Mouse (Mus musculus) neural tube, embryonic 12.5 days (tissue): ENCODE measurements at regions not wholly inside any gene's neighbourhood (a gene's known extent, or its start where the extent isn't known, plus 50 kb on each side); places are given as distances from the start of the nearest gene placed in this dataset.
A peak's percentile ranks its signal among the peaks of the same experiment; 100 is the strongest.
"Not testable (repeated sequence)": the region's sequence is repeated elsewhere in the genome, so short reads cannot be mapped to it uniquely, and the experiment has no call there.

ENCODE experiments used
- ATAC-seq: fragments of 200-750 bp; cut with Nextera tagmentation; 2 replicates; pipeline ENCODE4 v1.8.0; 2017; ENCODE audit warnings: low read depth, mild to moderate bottlenecking, moderate TSS enrichment, moderate library complexity; ENCODE audit not compliant: low FRiP score
- H3K27ac ChIP-seq: fragments of 300-500 bp; sonication (generic); 2 replicates; pipeline ENCODE4 v1.5.1; 2016
- H3K27me3 ChIP-seq: fragments of 300-500 bp; sonication (generic); replicated peaks from 2 replicates; pipeline ENCODE4 v1.6.1; 2016; ENCODE audit warnings: mild to moderate bottlenecking
- H3K36me3 ChIP-seq: fragments of 300-500 bp; sonication (generic); 2 replicates; pipeline ENCODE4 v1.6.1; 2016; ENCODE audit warnings: mild to moderate bottlenecking
- H3K4me1 ChIP-seq: fragments of 300-500 bp; sonication (generic); 2 replicates; pipeline ENCODE4 v1.6.1; 2016
- H3K4me2 ChIP-seq: fragments of 300-500 bp; sonication (generic); replicated peaks from 2 replicates; pipeline ENCODE4 v1.6.1; 2016; ENCODE audit warnings: mild to moderate bottlenecking
- H3K4me3 ChIP-seq: fragments of 300-500 bp; sonication (generic); 2 replicates; pipeline ENCODE4 v1.5.1; 2016
- H3K9ac ChIP-seq: fragments of 300-500 bp; sonication (generic); 2 replicates; pipeline ENCODE4 v1.6.1; 2016; ENCODE audit warnings: mild to moderate bottlenecking
- H3K9me3 ChIP-seq: fragments of 300-500 bp; sonication (generic); 2 replicates; pipeline ENCODE4 v1.6.1; 2016; ENCODE audit warnings: mild to moderate bottlenecking
- WGBS: fragments of 180-500 bp; shearing (Covaris S2); methylation state at CpG from one replicate; pipeline ENCODE4 v1.1.7; 2016; 5-methylcytosine and 5-hydroxymethylcytosine counted together

DNA sequence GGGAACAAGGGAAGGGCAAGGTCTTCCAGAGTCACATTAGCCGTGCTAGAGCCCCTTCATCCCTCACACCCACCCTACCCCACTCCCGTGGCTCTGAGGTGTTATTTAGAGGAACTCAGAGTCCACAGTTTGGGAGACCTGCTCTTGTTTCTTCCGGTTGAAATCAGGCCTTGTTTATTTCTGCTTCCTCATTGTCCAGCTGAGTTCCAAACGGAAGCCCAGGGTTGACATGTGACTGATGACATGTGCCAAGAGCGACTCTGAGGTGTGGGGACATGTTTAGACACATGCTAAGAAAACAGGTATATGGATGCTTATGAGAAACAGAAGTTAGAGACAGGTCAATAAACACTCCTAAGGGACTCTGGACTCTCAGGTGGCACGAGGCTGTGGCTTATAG lies 137.5 kb upstream of the Sulf2 start:
- ATAC-seq: no peak
- Histone ChIP-seq H3K4me1 (peaks cover 33% of the 10 kb centered on the region), H3K4me3 (no peak overlapping the region), H3K36me3 (no peaks in the 10 kb centered on the region), H3K9me3 (no peaks in the 10 kb centered on the region), H3K4me2 (no peak overlapping the region), H3K27me3 (no peaks in the 10 kb centered on the region; the same call in 1 of the 2 replicates), H3K27ac (no peak overlapping the region), H3K9ac (no peak overlapping the region)
- 89% methylated on average over 6 of the region's 6 CpGs for WGBS

DNA sequence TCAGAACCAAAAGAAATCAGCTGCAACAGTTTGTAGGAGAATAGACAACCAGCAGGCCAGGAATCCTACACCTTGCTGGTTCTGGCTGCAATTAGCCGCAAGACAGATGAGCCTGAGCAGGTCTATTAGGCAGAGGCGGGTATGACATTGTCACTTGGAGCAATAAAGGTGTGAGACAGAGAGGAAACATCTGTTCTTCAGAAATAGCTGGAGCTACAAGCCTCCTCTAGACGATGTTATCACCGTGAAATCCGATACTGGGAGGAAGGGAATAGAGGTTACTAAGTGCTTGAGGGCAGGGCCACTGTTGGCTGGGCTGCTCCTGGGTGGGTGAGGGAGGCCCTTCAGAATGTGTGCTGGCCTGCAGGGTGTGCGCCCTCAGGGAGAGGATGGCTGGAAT lies 135.8 kb upstream of the Sulf2 start:
- Histone ChIP-seq H3K9ac (no peak overlapping the region), H3K27me3 (peaks cover 3% of the 10 kb centered on the region; the same call in 1 of the 2 replicates), H3K27ac (no peak overlapping the region), H3K4me1 (peaks cover 40% of the 10 kb centered on the region), H3K36me3 (no peaks in the 10 kb centered on the region), H3K4me2 (no peak overlapping the region), H3K9me3 (no peaks in the 10 kb centered on the region), H3K4me3 (no peak overlapping the region)
- no peak for ATAC-seq
- WGBS: 22% methylated on average over 6 of the region's 6 CpGs

DNA sequence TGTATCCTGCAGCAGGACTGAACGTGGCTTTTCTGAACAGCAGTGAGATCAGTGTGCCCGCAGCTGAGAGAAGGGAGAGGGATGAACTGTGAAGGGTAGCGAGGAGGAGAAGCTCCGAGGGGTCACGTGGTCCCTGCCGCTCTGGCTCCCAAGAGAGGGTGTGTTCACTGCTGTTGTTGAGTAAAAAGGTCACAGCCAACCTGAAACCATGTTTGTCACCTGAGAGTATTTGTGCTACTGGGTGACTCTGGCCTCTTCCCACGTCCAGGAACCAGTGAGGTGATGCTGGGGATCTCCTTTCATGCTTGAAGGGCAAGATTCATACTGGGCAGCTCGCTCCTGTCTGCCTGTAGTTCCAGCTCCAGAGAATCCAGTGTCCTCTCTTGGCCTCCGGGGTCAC lies 135.4 kb upstream of the Sulf2 start:
- Histone ChIP-seq H3K9me3 (no peaks in the 10 kb centered on the region), H3K27me3 (peaks cover 3% of the 10 kb centered on the region; the same call in 1 of the 2 replicates), H3K9ac (no peak overlapping the region), H3K4me1 (peaks cover 40% of the 10 kb centered on the region), H3K36me3 (no peaks in the 10 kb centered on the region), H3K4me2 (no peak overlapping the region), H3K4me3 (no peak overlapping the region), H3K27ac (no peak overlapping the region)
- ATAC-seq: no peak
- 41% methylated on average over 9 of the region's 9 CpGs for WGBS

DNA sequence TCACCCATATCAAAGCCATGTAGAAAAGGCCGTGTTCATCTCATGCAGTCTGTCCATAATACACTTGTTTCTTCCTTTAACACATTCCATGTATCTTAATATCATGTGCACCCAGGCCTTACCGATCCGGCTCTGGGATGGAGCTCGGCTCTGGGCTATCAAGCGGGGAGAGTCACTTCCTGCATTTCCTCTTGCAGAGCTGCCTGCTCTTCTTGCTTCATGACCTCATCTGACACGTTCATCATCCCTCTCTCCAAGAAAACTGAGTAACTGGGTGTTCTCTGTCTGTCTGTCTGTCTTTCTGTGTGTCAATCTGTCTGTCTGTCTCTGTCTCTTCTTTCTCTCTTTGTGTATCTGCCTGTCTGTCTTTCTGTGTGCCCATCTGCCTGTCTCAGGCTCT lies 133.7 kb upstream of the Sulf2 start:
- no peak overlapping the region for H3K27ac ChIP-seq
- WGBS: 87% methylated on average over 6 of the region's 6 CpGs
- peaks cover 36% of the 10 kb centered on the region for H3K4me1 ChIP-seq
- H3K36me3 ChIP-seq: no peaks in the 10 kb centered on the region
- no peak overlapping the region for H3K4me2 ChIP-seq
- no peak overlapping the region for H3K9ac ChIP-seq
- H3K9me3 ChIP-seq: no peaks in the 10 kb centered on the region
- no peak for ATAC-seq
- no peak overlapping the region for H3K4me3 ChIP-seq
- H3K27me3 ChIP-seq: peaks cover 3% of the 10 kb centered on the region; the same call in 1 of the 2 replicates

DNA sequence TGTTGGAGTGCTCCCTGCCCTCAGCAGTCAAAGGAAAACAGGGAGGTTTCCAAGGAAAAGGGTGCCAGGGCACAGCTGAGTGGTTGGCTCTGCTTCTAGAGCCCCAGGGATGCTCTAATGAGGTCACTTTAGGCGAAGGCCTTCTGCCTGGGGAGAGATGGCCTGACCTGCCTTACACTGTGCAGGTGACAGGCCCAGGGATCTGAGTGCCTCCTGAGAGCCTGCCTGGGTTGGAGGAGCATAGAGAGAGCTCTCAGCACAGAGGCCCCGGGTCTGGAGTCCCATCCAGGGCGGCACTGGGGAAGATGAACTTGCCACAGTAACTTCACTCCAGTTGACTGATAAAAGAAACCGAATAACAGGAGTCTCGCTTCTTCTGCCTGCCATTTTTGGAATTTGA lies 125.7 kb upstream of the Sulf2 start:
- H3K27ac ChIP-seq: 0 out of 2 replicates have a peak overlapping the region, but pooled peaks have one; percentile 46
- no CpG with 5 or more reads among the region's 5 CpGs for WGBS
- not testable (repeated sequence) for H3K9ac ChIP-seq, H3K4me1 ChIP-seq, H3K36me3 ChIP-seq, H3K9me3 ChIP-seq, H3K4me3 ChIP-seq, H3K4me2 ChIP-seq, H3K27me3 ChIP-seq, ATAC-seq

DNA sequence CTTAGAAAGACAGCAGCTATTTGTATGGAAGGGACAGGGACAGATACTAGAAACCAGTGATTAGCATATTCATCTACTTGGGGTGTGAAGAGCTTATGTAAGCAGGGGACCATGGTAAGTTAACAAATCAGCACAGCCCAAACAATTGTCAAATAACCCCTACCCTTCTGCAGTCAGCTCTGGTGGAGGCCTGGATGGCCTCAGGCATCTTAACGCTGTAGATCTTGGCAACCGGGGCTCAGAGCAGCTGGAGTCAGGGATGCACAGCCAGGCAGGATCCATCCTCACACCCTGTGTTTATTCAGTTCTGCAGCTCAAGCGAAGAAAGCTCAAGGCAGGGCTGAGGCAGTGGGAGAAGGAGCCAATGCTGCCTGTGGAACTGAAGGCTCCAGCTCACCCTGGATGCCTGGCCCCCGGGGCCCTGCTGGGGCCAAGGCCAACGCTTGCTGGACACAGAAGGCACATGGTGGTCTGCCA lies 125.2 kb upstream of the Sulf2 start:
- no peaks in the 10 kb centered on the region for H3K9me3 ChIP-seq
- WGBS: 40% methylated on average over 5 of the region's 5 CpGs
- H3K9ac ChIP-seq: no peak overlapping the region
- ATAC-seq: 0 out of 2 replicates have a peak, but pooled peaks have one; percentile 29
- no peaks in the 10 kb centered on the region; the same call in 1 of the 2 replicates for H3K4me1 ChIP-seq
- no peaks in the 10 kb centered on the region for H3K27me3 ChIP-seq
- no peaks in the 10 kb centered on the region for H3K36me3 ChIP-seq
- 0 out of 2 replicates have a peak overlapping the region, but pooled peaks have one; percentile 46 for H3K27ac ChIP-seq
- no peak overlapping the region for H3K4me2 ChIP-seq
- no peak overlapping the region for H3K4me3 ChIP-seq

DNA sequence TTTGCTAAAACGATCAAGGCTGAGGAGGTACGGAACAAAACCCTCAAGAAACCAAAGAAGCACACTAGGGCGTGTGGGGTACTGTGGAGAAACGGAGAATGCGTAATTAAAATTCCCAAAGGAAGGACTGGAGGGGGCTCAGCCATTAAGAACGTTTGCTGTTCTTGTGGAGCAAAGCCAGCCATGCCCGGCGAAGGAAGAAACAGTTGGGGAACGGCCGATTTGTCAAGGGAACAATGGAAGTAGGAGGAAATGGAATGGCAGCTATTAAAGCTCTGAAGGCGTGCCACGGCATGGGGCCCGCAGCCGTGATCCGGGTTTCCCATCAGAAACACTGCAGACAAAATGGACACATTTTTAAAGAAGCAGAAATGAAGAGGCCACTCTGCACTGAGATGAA lies 124.2 kb upstream of the Sulf2 start:
- 72% methylated on average over 15 of the region's 15 CpGs for WGBS

DNA sequence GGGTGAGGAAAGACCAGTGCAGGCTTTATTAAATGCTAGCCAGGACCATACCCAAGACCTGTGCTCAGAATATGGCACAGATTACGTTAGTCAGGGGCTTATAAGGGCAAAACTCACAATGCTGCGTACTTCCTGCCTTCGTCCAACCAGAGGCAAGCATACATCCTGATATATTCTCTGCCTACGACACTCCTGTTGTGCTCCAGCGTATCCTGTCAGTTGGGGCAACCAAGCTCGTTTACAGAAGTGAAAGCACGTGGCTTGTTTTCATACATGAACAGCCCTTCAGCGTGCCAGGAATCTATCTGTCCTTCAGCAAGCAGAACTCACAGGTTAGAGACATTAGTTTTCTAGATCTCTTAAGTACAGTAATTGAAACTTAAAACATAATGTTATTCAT lies 119.9 kb upstream of the Sulf2 start:
- Histone ChIP-seq H3K4me1 (peaks cover 23% of the 10 kb centered on the region), H3K4me3 (no peak overlapping the region), H3K36me3 (no peaks in the 10 kb centered on the region), H3K9me3 (no peaks in the 10 kb centered on the region), H3K27ac (no peak overlapping the region), H3K9ac (no peak overlapping the region), H3K4me2 (no peak overlapping the region), H3K27me3 (0 out of 2 replicates have a peak, but pooled peaks cover 4% of the 10 kb centered on the region)
- 89% methylated on average over 8 of the region's 8 CpGs for WGBS
- no peak for ATAC-seq

More for the DNA sequence above, 124.2 kb upstream of the Sulf2 start:
- H3K36me3 ChIP-seq: no peaks in the 10 kb centered on the region
- H3K4me1 ChIP-seq: no peaks in the 10 kb centered on the region; the same call in 1 of the 2 replicates
- H3K4me2 ChIP-seq: no peak overlapping the region
- H3K27me3 ChIP-seq: 0 out of 2 replicates have a peak, but pooled peaks cover 4% of the 10 kb centered on the region
- H3K9me3 ChIP-seq: no peaks in the 10 kb centered on the region
- H3K27ac ChIP-seq: no peak overlapping the region
- H3K4me3 ChIP-seq: no peak overlapping the region
- H3K9ac ChIP-seq: no peak overlapping the region
- no peak for ATAC-seq

DNA sequence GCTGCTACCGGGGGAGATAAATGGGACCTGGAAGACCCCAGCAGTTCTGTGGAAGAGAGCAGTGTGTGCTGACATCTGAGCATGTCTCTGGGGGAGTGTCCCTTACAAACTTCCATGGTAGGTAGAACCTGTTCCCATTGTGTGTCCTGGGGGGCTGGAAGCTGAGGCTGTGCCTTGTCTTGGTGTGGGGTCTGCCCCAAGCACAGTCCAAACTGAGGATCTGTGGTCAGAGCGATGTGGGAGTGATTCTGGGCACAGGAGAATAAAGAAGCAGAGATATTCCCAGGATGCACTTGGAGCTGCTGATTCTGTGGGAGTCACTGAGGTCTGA lies 118.5 kb upstream of the Sulf2 start:
- Histone ChIP-seq H3K27ac (no peak overlapping the region), H3K9ac (no peak overlapping the region), H3K36me3 (no peaks in the 10 kb centered on the region), H3K4me3 (no peak overlapping the region), H3K27me3 (0 out of 2 replicates have a peak, but pooled peaks cover 4% of the 10 kb centered on the region), H3K4me1 (peaks cover 23% of the 10 kb centered on the region), H3K4me2 (peak overlapping the region; percentile 28; the same call in 1 of the 2 replicates), H3K9me3 (no peaks in the 10 kb centered on the region)
- 0 out of 2 replicates have a peak, but pooled peaks have one; percentile 25 for ATAC-seq
- WGBS: 57% methylated on average over 2 of the region's 2 CpGs

DNA sequence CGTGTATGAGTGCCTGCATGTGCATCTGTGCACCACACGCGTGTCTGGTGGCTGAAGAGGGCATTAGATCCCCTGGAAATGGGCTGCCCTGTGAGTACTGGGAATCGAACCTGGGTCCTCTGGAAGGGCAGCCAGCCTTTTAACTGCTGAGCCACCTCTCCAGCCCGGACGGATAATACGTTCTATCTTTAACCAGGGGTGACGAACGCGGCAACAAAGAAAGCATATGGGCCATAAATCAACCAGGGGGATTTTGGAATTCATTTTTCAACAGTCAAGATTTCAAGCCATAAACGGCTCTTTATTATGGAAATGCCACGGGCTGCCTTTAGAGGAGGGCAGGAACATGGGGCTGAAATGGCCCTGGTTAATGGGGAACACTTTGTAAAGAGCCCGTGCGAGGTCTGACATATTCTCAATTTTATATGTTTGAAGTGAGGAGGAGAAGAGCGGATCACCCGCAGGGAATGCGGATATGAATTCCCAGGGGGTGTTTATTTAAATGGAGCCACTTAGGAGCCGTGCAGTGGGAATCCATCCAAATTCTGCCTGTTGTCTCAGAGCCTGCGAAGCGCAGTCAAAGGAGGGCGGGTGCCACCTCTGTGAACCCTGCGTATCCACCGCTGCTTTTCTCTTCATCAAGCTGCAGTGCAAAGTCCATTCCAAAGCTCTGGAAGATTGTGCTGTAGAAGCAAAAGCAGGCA lies 118.0 kb upstream of the Sulf2 start:
- peaks cover 23% of the 10 kb centered on the region for H3K4me1 ChIP-seq
- H3K4me2 ChIP-seq: peak overlapping the region; percentile 28; the same call in 1 of the 2 replicates
- WGBS: 23% methylated on average over 23 of the region's 23 CpGs
- H3K4me3 ChIP-seq: no peak overlapping the region
- no peaks in the 10 kb centered on the region for H3K36me3 ChIP-seq
- 0 out of 2 replicates have a peak, but pooled peaks cover 4% of the 10 kb centered on the region for H3K27me3 ChIP-seq
- H3K9ac ChIP-seq: no peak overlapping the region
- no peak overlapping the region for H3K27ac ChIP-seq
- peak; percentile 65 for ATAC-seq
- H3K9me3 ChIP-seq: no peaks in the 10 kb centered on the region

DNA sequence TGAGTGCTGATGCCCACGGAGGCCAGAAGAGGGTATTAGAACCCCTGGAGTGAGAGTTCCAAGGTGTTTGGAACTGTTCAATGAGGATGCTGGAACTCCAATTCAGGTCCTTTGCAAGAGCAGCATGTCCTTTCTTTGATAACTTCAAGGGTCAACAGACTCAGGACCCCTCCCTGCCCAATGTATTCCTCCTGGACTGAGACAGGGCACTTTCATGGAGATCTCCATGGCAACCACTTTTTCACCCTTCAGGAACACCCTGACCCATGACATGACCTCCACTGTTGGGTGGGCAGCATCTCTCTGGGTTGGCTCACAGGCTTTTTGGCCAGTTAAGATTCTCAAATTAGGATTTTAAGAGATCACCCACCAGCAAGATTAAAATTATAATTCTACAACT lies 117.4 kb upstream of the Sulf2 start:
- H3K4me2 ChIP-seq: no peak overlapping the region
- no peak overlapping the region for H3K4me3 ChIP-seq
- no peak overlapping the region for H3K9ac ChIP-seq
- H3K9me3 ChIP-seq: no peaks in the 10 kb centered on the region
- no peak for ATAC-seq
- no peak overlapping the region for H3K27ac ChIP-seq
- peaks cover 23% of the 10 kb centered on the region for H3K4me1 ChIP-seq
- H3K36me3 ChIP-seq: no peaks in the 10 kb centered on the region
- 0 out of 2 replicates have a peak, but pooled peaks cover 4% of the 10 kb centered on the region for H3K27me3 ChIP-seq
- 14% methylated on average over 1 of the region's 1 CpGs for WGBS

DNA sequence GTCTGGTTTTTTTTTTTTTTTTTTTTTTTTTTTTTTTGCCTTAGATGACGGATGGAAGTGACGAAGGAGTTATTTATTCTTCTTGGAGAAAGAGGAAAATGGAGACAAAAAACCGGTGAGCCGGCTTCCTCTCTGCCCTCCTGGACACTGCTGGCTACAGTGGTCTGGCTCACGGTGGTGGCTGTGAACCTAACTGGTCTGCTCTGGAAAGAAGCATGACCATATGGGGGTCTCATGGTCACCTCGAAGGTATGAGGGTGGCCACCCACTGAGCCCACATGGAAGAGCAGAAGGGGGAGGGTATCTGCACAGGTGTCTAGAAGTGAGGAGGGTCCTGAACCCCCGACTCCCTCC lies 116.7 kb upstream of the Sulf2 start:
- Histone ChIP-seq H3K9me3 (no peaks in the 10 kb centered on the region), H3K36me3 (no peaks in the 10 kb centered on the region), H3K4me2 (no peak overlapping the region), H3K27ac (no peak overlapping the region), H3K4me3 (no peak overlapping the region), H3K27me3 (0 out of 2 replicates have a peak, but pooled peaks cover 4% of the 10 kb centered on the region), H3K4me1 (peaks cover 23% of the 10 kb centered on the region), H3K9ac (no peak overlapping the region)
- ATAC-seq: no peak
- 61% methylated on average over 7 of the region's 7 CpGs for WGBS
